Mouse (Mus musculus) ES-E14 (cell line): ENCODE results near the gene Pacsin2.

ENCODE experiments used
- HCFC1 ChIP-seq: IDR thresholded peaks from 2 replicates; pipeline ENCODE4 v1.6.1; 2012; ENCODE audit warnings: low read length, inconsistent platforms, borderline replicate concordance; ENCODE audit not compliant: insufficient read depth
- MAFK ChIP-seq: IDR thresholded peaks from 2 replicates; pipeline ENCODE4 v1.6.1; 2014; ENCODE audit warnings: mild to moderate bottlenecking, low read depth, low read length, inconsistent platforms; ENCODE audit not compliant: insufficient read depth

- TF ChIP-seq MAFK (no peak), HCFC1 (no peak)
Measured at GRCm38 (mm10) chr15:83434692-83435091, 29.7 kb downstream of the Pacsin2 start.
